Mouse (Mus musculus): ENCODE measurements around the gene Drc1. TPM values are rescaled to one million over a fixed set of nuclear protein-coding genes. Genes with fewer than 3 reads are reported as not detected.

The Drc1 gene
- polyA plus RNA-seq, 1 experiment from 2014 or later = not detected

- H3K4me1 ChIP-seq (ENCODE audit: control insufficient read depth in 2 of 2, insufficient read depth in 2 of 2, low read length in 2 of 2) = no peaks in the 10 kb centered on the region
- H3K27ac ChIP-seq (replicated peaks in 1 of 2; ENCODE audit: control insufficient read depth in 1 of 2, insufficient read depth in 1 of 2, low read depth in 2 of 2, low read length in 2 of 2) = no peak overlapping the region
- H3K27me3 ChIP-seq (ENCODE audit: control insufficient read depth, insufficient read depth, low read length) = no peaks in the 10 kb centered on the region
- 58% methylated on average over 9 of the region's 9 CpGs for WGBS
- H3K36me3 ChIP-seq (ENCODE audit: control insufficient read depth, insufficient read depth, low read length) = no peaks in the 10 kb centered on the region
- ATAC-seq (ENCODE audit: insufficient number of reproducible peaks, insufficient read depth, low FRiP score, low read depth) = no peak
- no peak overlapping the region for H3K9ac ChIP-seq (ENCODE audit: low read length)
- H3K9me3 ChIP-seq (ENCODE audit: control insufficient read depth, low read length) = peaks cover 10% of the 10 kb centered on the region; the same call in 1 of the 2 replicates
- H3K4me3 ChIP-seq (ENCODE audit: control insufficient read depth in 1 of 2, insufficient read depth in 1 of 2, low read depth in 1 of 2, low read length in 2 of 2) = no peak overlapping the region
- no peak overlapping the region for H3K4me2 ChIP-seq (ENCODE audit: low read length)
These were observed 6.1 kb downstream of the Drc1 start for GRCm38 (mm10) chr5:30287106-30287882.

- no peak overlapping the region for H3K9ac ChIP-seq (ENCODE audit: low read length)
- H3K4me2 ChIP-seq (ENCODE audit: low read length) = no peak overlapping the region
- peaks cover 4 to 6% of the 10 kb centered on the region in 2 experiments; a peak in 3 of 4 replicates for H3K4me1 ChIP-seq (ENCODE audit: control insufficient read depth in 2 of 2, insufficient read depth in 2 of 2, low read length in 2 of 2)
- no peaks in the 10 kb centered on the region for H3K36me3 ChIP-seq (ENCODE audit: control insufficient read depth, insufficient read depth, low read length)
- no peak overlapping the region for H3K27ac ChIP-seq (replicated peaks in 1 of 2; ENCODE audit: control insufficient read depth in 1 of 2, insufficient read depth in 1 of 2, low read depth in 2 of 2, low read length in 2 of 2)
- no peaks in the 10 kb centered on the region for H3K9me3 ChIP-seq (ENCODE audit: control insufficient read depth, low read length)
- H3K4me3 ChIP-seq (ENCODE audit: control insufficient read depth in 1 of 2, insufficient read depth in 1 of 2, low read depth in 1 of 2, low read length in 2 of 2) = no peak overlapping the region
- no peak for ATAC-seq (ENCODE audit: insufficient number of reproducible peaks, insufficient read depth, low FRiP score, low read depth)
- H3K27me3 ChIP-seq (ENCODE audit: control insufficient read depth, insufficient read depth, low read length) = peaks cover 10% of the 10 kb centered on the region; the same call in 1 of the 2 replicates
- 78% methylated on average over 5 of the region's 5 CpGs for WGBS
These were observed 59.6 kb downstream of the Drc1 start for GRCm38 (mm10) chr5:30340815-30341214.

DNA sequence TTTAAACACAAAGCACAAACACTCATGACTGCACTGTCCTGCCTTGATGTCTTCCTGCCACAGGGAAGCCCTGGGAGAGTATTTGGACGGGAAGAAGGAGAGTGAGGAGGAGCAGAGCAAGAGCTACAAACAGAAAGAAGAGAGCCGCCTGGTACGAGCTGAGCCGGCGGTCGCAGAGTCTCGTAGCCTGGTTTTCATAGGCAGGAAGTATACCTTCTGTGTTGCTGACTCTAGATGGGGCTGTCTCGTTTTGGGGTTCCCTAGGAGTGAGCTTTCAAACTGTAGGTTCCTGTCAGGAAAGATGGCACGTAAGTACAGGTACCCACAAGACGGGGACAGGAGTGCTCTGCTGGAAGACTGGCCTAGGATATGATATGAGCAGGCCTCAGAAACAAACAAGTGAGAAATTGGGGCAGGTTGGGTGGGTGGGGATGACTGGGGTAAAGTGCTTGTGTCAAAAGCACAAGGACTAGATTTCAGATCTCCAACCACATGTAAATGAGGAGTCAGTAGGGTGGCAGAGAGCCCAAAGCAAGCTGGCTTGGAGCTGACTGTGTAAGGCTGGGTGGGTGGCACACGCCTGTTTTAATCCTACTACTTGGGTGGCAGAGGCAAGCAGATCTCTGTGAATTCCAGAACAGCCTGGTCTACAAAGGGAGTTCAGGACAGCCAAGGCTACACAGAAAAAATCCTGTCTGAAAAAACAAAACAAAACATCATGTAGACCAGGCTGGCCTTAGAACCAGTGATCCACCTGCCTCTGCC, 60.6 kb downstream of the Drc1 start:
- H3K9me3 ChIP-seq (ENCODE audit: control insufficient read depth, low read length) = no peaks in the 10 kb centered on the region
- WGBS = 75% methylated on average over 11 of the region's 11 CpGs
- H3K4me3 ChIP-seq (ENCODE audit: control insufficient read depth in 1 of 2, insufficient read depth in 1 of 2, low read depth in 1 of 2, low read length in 2 of 2) = no peak overlapping the region
- no peak overlapping the region for H3K27ac ChIP-seq (replicated peaks in 1 of 2; ENCODE audit: control insufficient read depth in 1 of 2, insufficient read depth in 1 of 2, low read depth in 2 of 2, low read length in 2 of 2)
- no peak overlapping the region for H3K4me2 ChIP-seq (ENCODE audit: low read length)
- H3K27me3 ChIP-seq (ENCODE audit: control insufficient read depth, insufficient read depth, low read length) = peaks cover 10% of the 10 kb centered on the region; the same call in 1 of the 2 replicates
- no peak overlapping the region for H3K9ac ChIP-seq (ENCODE audit: low read length)
- H3K36me3 ChIP-seq (ENCODE audit: control insufficient read depth, insufficient read depth, low read length) = no peaks in the 10 kb centered on the region
- H3K4me1 ChIP-seq (ENCODE audit: control insufficient read depth in 2 of 2, insufficient read depth in 2 of 2, low read length in 2 of 2) = peaks cover 4 to 6% of the 10 kb centered on the region in 2 experiments; a peak in 3 of 4 replicates
- no peak for ATAC-seq (ENCODE audit: insufficient number of reproducible peaks, insufficient read depth, low FRiP score, low read depth)

- Histone ChIP-seq H3K27me3 (ENCODE audit: control insufficient read depth, insufficient read depth, low read length) (peaks cover 10% of the 10 kb centered on the region; the same call in 1 of the 2 replicates), H3K27ac (replicated peaks in 1 of 2; ENCODE audit: control insufficient read depth in 1 of 2, insufficient read depth in 1 of 2, low read depth in 2 of 2, low read length in 2 of 2) (no peak overlapping the region), H3K4me1 (ENCODE audit: control insufficient read depth in 2 of 2, insufficient read depth in 2 of 2, low read length in 2 of 2) (peaks cover 4 to 6% of the 10 kb centered on the region in 2 experiments; a peak in 3 of 4 replicates), H3K9ac (ENCODE audit: low read length) (peak overlapping the region; percentile 34; the same call in 1 of the 2 replicates), H3K4me3 (ENCODE audit: control insufficient read depth in 1 of 2, insufficient read depth in 1 of 2, low read depth in 1 of 2, low read length in 2 of 2) (peak overlapping the region; percentile 19 to 24), H3K4me2 (ENCODE audit: low read length) (peak overlapping the region; percentile 67), H3K9me3 (ENCODE audit: control insufficient read depth, low read length) (no peaks in the 10 kb centered on the region), H3K36me3 (ENCODE audit: control insufficient read depth, insufficient read depth, low read length) (no peaks in the 10 kb centered on the region)
- no peak for ATAC-seq (ENCODE audit: insufficient number of reproducible peaks, insufficient read depth, low FRiP score, low read depth)
- WGBS = 7% methylated on average over 16 of the region's 17 CpGs
These were observed 61.4 kb downstream of the Drc1 start for GRCm38 (mm10) chr5:30342601-30343015.

GRCm38 (mm10) chr5:30343107-30343506, 61.9 kb downstream of the Drc1 start:
- Histone ChIP-seq H3K4me1 (ENCODE audit: control insufficient read depth in 2 of 2, insufficient read depth in 2 of 2, low read length in 2 of 2) (peaks cover 4 to 6% of the 10 kb centered on the region in 2 experiments; a peak in 3 of 4 replicates), H3K9ac (ENCODE audit: low read length) (peak overlapping the region; percentile 34; the same call in 1 of the 2 replicates), H3K27ac (replicated peaks in 1 of 2; ENCODE audit: control insufficient read depth in 1 of 2, insufficient read depth in 1 of 2, low read depth in 2 of 2, low read length in 2 of 2) (no peak overlapping the region), H3K9me3 (ENCODE audit: control insufficient read depth, low read length) (no peaks in the 10 kb centered on the region), H3K36me3 (ENCODE audit: control insufficient read depth, insufficient read depth, low read length) (no peaks in the 10 kb centered on the region), H3K27me3 (ENCODE audit: control insufficient read depth, insufficient read depth, low read length) (peaks cover 10% of the 10 kb centered on the region; the same call in 1 of the 2 replicates), H3K4me2 (ENCODE audit: low read length) (peak overlapping the region; percentile 67), H3K4me3 (ENCODE audit: control insufficient read depth in 1 of 2, insufficient read depth in 1 of 2, low read depth in 1 of 2, low read length in 2 of 2) (peak overlapping the region; percentile 19 to 24)
- under 1% methylated on average over 9 of the region's 9 CpGs for WGBS
- no peak for ATAC-seq (ENCODE audit: insufficient number of reproducible peaks, insufficient read depth, low FRiP score, low read depth)

DNA sequence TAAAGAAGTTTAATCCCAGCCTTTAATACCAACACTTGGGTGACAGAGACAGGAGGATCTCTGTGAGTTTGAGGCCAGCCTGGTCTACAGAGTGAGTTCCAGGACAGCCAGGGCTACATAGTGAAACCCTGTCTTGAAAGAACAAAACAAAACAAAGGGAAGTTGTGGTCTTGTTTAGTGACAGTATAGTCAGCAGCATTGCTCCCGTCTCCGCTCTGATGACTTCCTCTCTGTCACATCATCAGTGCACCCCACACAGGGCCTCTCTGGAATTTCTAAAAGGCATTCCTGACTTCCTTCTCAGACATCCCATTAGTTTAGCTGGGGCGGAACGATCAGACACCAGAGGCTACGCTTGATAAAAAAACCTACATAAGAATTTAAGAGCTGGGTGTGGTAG, 62.7 kb downstream of the Drc1 start:
- no peak for ATAC-seq (ENCODE audit: insufficient number of reproducible peaks, insufficient read depth, low FRiP score, low read depth)
- H3K27ac ChIP-seq (replicated peaks in 1 of 2; ENCODE audit: control insufficient read depth in 1 of 2, insufficient read depth in 1 of 2, low read depth in 2 of 2, low read length in 2 of 2) = no peak overlapping the region
- no peak overlapping the region for H3K4me2 ChIP-seq (ENCODE audit: low read length)
- H3K4me3 ChIP-seq (ENCODE audit: control insufficient read depth in 1 of 2, insufficient read depth in 1 of 2, low read depth in 1 of 2, low read length in 2 of 2) = no peak overlapping the region
- peaks cover 4 to 6% of the 10 kb centered on the region in 2 experiments; a peak in 3 of 4 replicates for H3K4me1 ChIP-seq (ENCODE audit: control insufficient read depth in 2 of 2, insufficient read depth in 2 of 2, low read length in 2 of 2)
- no peaks in the 10 kb centered on the region for H3K36me3 ChIP-seq (ENCODE audit: control insufficient read depth, insufficient read depth, low read length)
- no peak overlapping the region for H3K9ac ChIP-seq (ENCODE audit: low read length)
- H3K9me3 ChIP-seq (ENCODE audit: control insufficient read depth, low read length) = no peaks in the 10 kb centered on the region
- WGBS = 39% methylated on average over 5 of the region's 5 CpGs
- H3K27me3 ChIP-seq (ENCODE audit: control insufficient read depth, insufficient read depth, low read length) = peaks cover 13% of the 10 kb centered on the region; the same call in 1 of the 2 replicates

GRCm38 (mm10) chr5:30353605-30354004, 72.4 kb downstream of the Drc1 start:
- Histone ChIP-seq H3K4me1 (ENCODE audit: control insufficient read depth in 2 of 2, insufficient read depth in 2 of 2, low read length in 2 of 2) (peaks cover 5 to 8% of the 10 kb centered on the region in 2 experiments; a peak in 3 of 4 replicates), H3K4me3 (ENCODE audit: control insufficient read depth in 1 of 2, insufficient read depth in 1 of 2, low read depth in 1 of 2, low read length in 2 of 2) (no peak overlapping the region), H3K27ac (replicated peaks in 1 of 2; ENCODE audit: control insufficient read depth in 1 of 2, insufficient read depth in 1 of 2, low read depth in 2 of 2, low read length in 2 of 2) (no peak overlapping the region), H3K9ac (ENCODE audit: low read length) (no peak overlapping the region), H3K36me3 (ENCODE audit: control insufficient read depth, insufficient read depth, low read length) (no peaks in the 10 kb centered on the region), H3K4me2 (ENCODE audit: low read length) (no peak overlapping the region), H3K9me3 (ENCODE audit: control insufficient read depth, low read length) (no peaks in the 10 kb centered on the region), H3K27me3 (ENCODE audit: control insufficient read depth, insufficient read depth, low read length) (0 out of 2 replicates have a peak, but pooled peaks cover 2% of the 10 kb centered on the region)
- WGBS = 65% methylated on average over 3 of the region's 3 CpGs
- ATAC-seq (ENCODE audit: insufficient number of reproducible peaks, insufficient read depth, low FRiP score, low read depth) = no peak
